ENCODE assay signal across 23 mouse cellular contexts in the genomic region with DNA sequence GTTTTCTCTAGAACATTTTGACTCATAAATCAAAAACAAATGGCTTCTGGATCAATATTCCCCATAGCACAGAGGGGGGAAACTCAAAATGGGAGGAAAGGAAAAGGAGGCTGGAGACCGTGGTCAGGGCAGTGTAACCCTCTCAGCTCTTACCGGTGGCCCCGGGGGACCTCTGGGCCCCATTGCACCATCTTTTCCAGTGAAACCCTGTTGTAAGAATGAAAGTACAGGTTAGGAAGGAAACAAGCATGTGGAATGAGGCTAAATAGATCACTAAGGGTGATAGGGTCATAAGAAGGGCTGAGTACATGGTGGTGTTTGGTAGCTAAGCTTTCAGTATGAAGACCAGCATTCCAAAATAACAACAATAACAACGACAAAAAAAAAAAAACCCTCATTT.
DNase-seq lines count a peak whose midpoint lies in the region; ATAC-seq and TF ChIP-seq lines count a peak whose summit lies in the region.
"Had no signal": no experiment of that assay in that cellular context is flagged by ENCODE, and none has a peak within 500 bp of the region (broad histone marks: within the 10 kb centered on the region; RNA-seq: fewer than 3 reads in every experiment).

No protein-coding gene starts in this region.

- ATAC-seq in liver, embryonic 12.5 days: no peak
- ATAC-seq in embryonic facial prominence, embryonic 14.5 days (ENCODE audit: low read depth): no peak
- ATAC-seq in CD4-positive, CD25-positive, alpha-beta regulatory T cell, adult 4 months: no peak
- ATAC-seq: activated CD4-positive, CD25-positive, alpha-beta regulatory T cell, adult 4 months; forebrain, embryonic 16.5 days; inflammation-experienced regulatory T-cells, adult 6 months; midbrain, embryonic 16.5 days had no signal

- no peak for TF ChIP-seq POLR2A in liver, adult 2 months (IDR thresholded peaks at IDR 0.05; ENCODE audit: extremely low read depth, insufficient read depth, low read length)

- DNase-seq in adrenal gland, adult 2 months: peak; percentile 25
- no peak for DNase-seq in adrenal gland, adult 8-10 months
- DNase-seq in liver, adult 2 months (ENCODE audit: extremely low read depth, low read depth, low spot score): peak; percentile 53
- no peak for DNase-seq in embryonic facial prominence, embryonic 14.5 days (ENCODE audit: low spot score)
- DNase-seq in layer of hippocampus, postnatal 10 days (ENCODE audit: low spot score in 2 of 2): no peak
- DNase-seq: cerebellum, adult 2 months; cerebellum, postnatal 25 days; layer of hippocampus, adult 9-11 months; left cerebral cortex, postnatal 4 days; thymus, postnatal 14 days had no signal

- peak overlapping the region; percentile 63; the same call in 1 of the 2 replicates for H3K27ac ChIP-seq in liver, adult 2 months (replicated peaks; ENCODE audit: insufficient read depth, low read depth, low read length)
- H3K27ac ChIP-seq in liver, embryonic 12.5 days: no peak overlapping the region
- peak overlapping the region; percentile 13; the same call in 1 of the 2 replicates for H3K27ac ChIP-seq in embryonic facial prominence, embryonic 14.5 days (replicated peaks; ENCODE audit: low read depth, low read length)
- H3K27ac ChIP-seq: forebrain, embryonic 10.5 days; heart, adult 2 months; heart, embryonic 13.5 days; hindbrain, embryonic 12.5 days; kidney, postnatal 0 days; left cerebral cortex, adult 2 months; midbrain, embryonic 10.5 days had no signal

- 31% methylated on average over 4 of the region's 4 CpGs for WGBS in liver, adult 2 months
- 61% methylated on average over 4 of the region's 4 CpGs for WGBS in liver, embryonic 12.5 days (ENCODE audit: insufficient replicate concordance)
- 56% methylated on average over 4 of the region's 4 CpGs for WGBS in embryonic facial prominence, embryonic 14.5 days

- H3K36me3 ChIP-seq in liver, adult 2 months (ENCODE audit: control insufficient read depth, insufficient read depth, low read length): no peaks in the 10 kb centered on the region
- no peaks in the 10 kb centered on the region for H3K36me3 ChIP-seq in liver, embryonic 12.5 days
- peaks cover 67% of the 10 kb centered on the region for H3K36me3 ChIP-seq in embryonic facial prominence, embryonic 14.5 days (ENCODE audit: control insufficient read depth, insufficient read depth, low read length)
- H3K36me3 ChIP-seq: forebrain, embryonic 10.5 days; hindbrain, embryonic 12.5 days; midbrain, embryonic 10.5 days had no signal

- H3K4me1 ChIP-seq in liver, adult 2 months (ENCODE audit: control insufficient read depth, insufficient read depth, low read length): peaks cover 6% of the 10 kb centered on the region; the same call in 1 of the 2 replicates
- no peaks in the 10 kb centered on the region for H3K4me1 ChIP-seq in liver, embryonic 12.5 days
- peaks cover 31% of the 10 kb centered on the region for H3K4me1 ChIP-seq in embryonic facial prominence, embryonic 14.5 days (ENCODE audit: control insufficient read depth, insufficient read depth, low read length)
- H3K4me1 ChIP-seq: hindbrain, embryonic 12.5 days had no signal

- H3K9me3 ChIP-seq in liver, embryonic 12.5 days (replicated peaks): no peaks in the 10 kb centered on the region
- no peaks in the 10 kb centered on the region for H3K9me3 ChIP-seq in embryonic facial prominence, embryonic 14.5 days (ENCODE audit: control insufficient read depth, low read length)
- H3K9me3 ChIP-seq: forebrain, embryonic 10.5 days; heart, embryonic 13.5 days; hindbrain, embryonic 12.5 days; midbrain, embryonic 10.5 days had no signal

- no peak overlapping the region for H3K4me2 ChIP-seq in liver, embryonic 12.5 days
- no peak overlapping the region for H3K4me2 ChIP-seq in embryonic facial prominence, embryonic 14.5 days (ENCODE audit: low read depth, low read length)
- H3K4me2 ChIP-seq: heart, embryonic 13.5 days; hindbrain, embryonic 12.5 days had no signal

- H3K79me2 ChIP-seq in liver, adult 2 months (ENCODE audit: control insufficient read depth, insufficient read depth, low read length): no peaks in the 10 kb centered on the region

- no peak overlapping the region for H3K4me3 ChIP-seq in liver, adult 2 months (ENCODE audit: insufficient read depth, low read depth, low read length)
- no peak overlapping the region for H3K4me3 ChIP-seq in liver, embryonic 12.5 days
- H3K4me3 ChIP-seq in embryonic facial prominence, embryonic 14.5 days (ENCODE audit: low read depth, low read length): no peak overlapping the region
- H3K4me3 ChIP-seq: forebrain, embryonic 10.5 days; heart, adult 2 months; heart, embryonic 13.5 days; hindbrain, embryonic 12.5 days; left cerebral cortex, adult 2 months; midbrain, embryonic 10.5 days had no signal

- no peak overlapping the region for H3K9ac ChIP-seq in liver, adult 2 months (ENCODE audit: low read depth, low read length)
- no peak overlapping the region for H3K9ac ChIP-seq in liver, embryonic 12.5 days
- H3K9ac ChIP-seq in embryonic facial prominence, embryonic 14.5 days (ENCODE audit: low read depth, low read length): no peak overlapping the region
- H3K9ac ChIP-seq: heart, embryonic 13.5 days; hindbrain, embryonic 12.5 days had no signal

- no peak for TF ChIP-seq CTCF in liver, adult 2 months (IDR thresholded peaks at IDR 0.05; ENCODE audit: low read depth, low read length)

- H3K27me3 ChIP-seq in liver, adult 2 months (ENCODE audit: control insufficient read depth, insufficient read depth, low read length): no peaks in the 10 kb centered on the region
- H3K27me3 ChIP-seq in liver, embryonic 12.5 days (replicated peaks): no peaks in the 10 kb centered on the region
- H3K27me3 ChIP-seq in embryonic facial prominence, embryonic 14.5 days (replicated peaks; ENCODE audit: control insufficient read depth, insufficient read depth, low read length): no peaks in the 10 kb centered on the region
- H3K27me3 ChIP-seq: heart, embryonic 13.5 days had no signal

Comparison
In these comparisons a context has a peak if more than half of its experiments do, and no peak if none do; other contexts are left out.
1. DNase-seq: peak in adrenal gland, adult 2 months (single experiment) and liver, adult 2 months (single experiment); none in adrenal gland, adult 8-10 months (single experiment), embryonic facial prominence, embryonic 14.5 days (single experiment) and layer of hippocampus, postnatal 10 days (0 of 2).